Mouse (Mus musculus) MEL (cell line): ENCODE measurements around the gene Mecom. TPM values are rescaled to one million over a fixed set of nuclear protein-coding genes. Genes with fewer than 3 reads are reported as not detected.

Experiments
- DNase-seq: peaks from one replicate; pipeline ENCODE4 v3.0.0; 2011; ENCODE audit warnings: low read depth, low spot score
- H3K27ac ChIP-seq: 2 replicates; pipeline ENCODE4 v1.5.1; 2012; ENCODE audit warnings: low read depth, mild to moderate bottlenecking, control low read depth, low read length, moderate library complexity; ENCODE audit not compliant: control insufficient read depth
- H3K27me3 ChIP-seq, 2 experiments: fragments of 150-350 bp in 1 of 2; sonication (generic) in 1 of 2; 2 replicates each; pipeline ENCODE4 v1.6.1; 2012; ENCODE audit warnings: low read length in 2 of 2, mild to moderate bottlenecking in 2 of 2, improper control_type of control experiment in 1 of 2, moderate library complexity in 1 of 2; ENCODE audit not compliant: insufficient read depth in 2 of 2, control insufficient read depth in 1 of 2
- H3K36me3 ChIP-seq, 2 experiments: 2 replicates each; pipeline ENCODE4 v1.6.1; 2012 to 2014; ENCODE audit warnings: low read length in 2 of 2, improper control_type of control experiment in 1 of 2, inconsistent platforms in 1 of 2, mild to moderate bottlenecking in 1 of 2; ENCODE audit not compliant: insufficient read depth in 2 of 2, control insufficient read depth in 1 of 2
- H3K4me1 ChIP-seq, 2 experiments: fragments of 150-350 bp in 1 of 2; sonication (generic) in 1 of 2; 2 replicates each; pipeline ENCODE4 v1.6.1; 2012; ENCODE audit warnings: low read length in 2 of 2, improper control_type of control experiment in 1 of 2, mild to moderate bottlenecking in 1 of 2; ENCODE audit not compliant: insufficient read depth in 2 of 2, control insufficient read depth in 1 of 2
- H3K4me3 ChIP-seq, 2 experiments: fragments of 150-350 bp in 1 of 2; sonication (generic) in 1 of 2; 2 replicates each; pipeline ENCODE4 v1.5.1; 2012; ENCODE audit warnings: low read depth in 2 of 2, low read length in 2 of 2, mild to moderate bottlenecking in 2 of 2, moderate library complexity in 2 of 2, control low read depth in 1 of 2, improper control_type of control experiment in 1 of 2; ENCODE audit not compliant: control insufficient read depth in 1 of 2, insufficient read depth in 1 of 2
- H3K79me2 ChIP-seq: 2 replicates; pipeline ENCODE4 v1.6.1; 2012; ENCODE audit warnings: mild to moderate bottlenecking, low read length, moderate library complexity; ENCODE audit not compliant: control insufficient read depth, poor library complexity, insufficient read depth
- H3K9ac ChIP-seq: 2 replicates; pipeline ENCODE4 v1.6.1; 2012; ENCODE audit warnings: low read depth, mild to moderate bottlenecking, control low read depth, low read length, moderate library complexity; ENCODE audit not compliant: control insufficient read depth, poor library complexity, severe bottlenecking
- H3K9me3 ChIP-seq: fragments of 150-350 bp; sonication (generic); replicated peaks from 2 replicates; pipeline ENCODE4 v1.6.1; 2012; ENCODE audit warnings: mild to moderate bottlenecking, low read length, improper control_type of control experiment, moderate library complexity; ENCODE audit not compliant: insufficient read depth
- E2F4 ChIP-seq: IDR thresholded peaks from 2 replicates; pipeline ENCODE4 v1.6.1; 2011; ENCODE audit warnings: low read depth, low read length, improper control_type of control experiment, borderline replicate concordance
- EP300 ChIP-seq, 2 experiments: IDR thresholded peaks; 2 replicates each; pipeline ENCODE4 v1.6.1; 2011; ENCODE audit warnings: improper control_type of control experiment in 2 of 2, low read length in 2 of 2, low read depth in 1 of 2, mild to moderate bottlenecking in 1 of 2
- GABPA ChIP-seq: IDR thresholded peaks from 2 replicates; pipeline ENCODE4 v1.6.1; 2012; ENCODE audit warnings: low read depth, mild to moderate bottlenecking, inconsistent platforms, low read length, improper control_type of control experiment, moderate library complexity
- HCFC1 ChIP-seq: IDR thresholded peaks from 2 replicates; pipeline ENCODE4 v1.6.1; 2012; ENCODE audit warnings: low read depth, mild to moderate bottlenecking, inconsistent platforms, low read length, improper control_type of control experiment, moderate library complexity
- JUND ChIP-seq: IDR thresholded peaks from 2 replicates; pipeline ENCODE4 v1.6.1; 2011; ENCODE audit warnings: low read depth, mild to moderate bottlenecking, improper control_type of control experiment, low read length
- MXI1 ChIP-seq: IDR thresholded peaks from 2 replicates; pipeline ENCODE4 v1.6.1; 2011; ENCODE audit warnings: mild to moderate bottlenecking, low read depth, low read length, improper control_type of control experiment
- MYB ChIP-seq: IDR thresholded peaks from 2 replicates; pipeline ENCODE4 v1.6.1; 2011; ENCODE audit warnings: mild to moderate bottlenecking, low read depth, low read length, improper control_type of control experiment
- NRF1 ChIP-seq: IDR thresholded peaks from 2 replicates; pipeline ENCODE4 v1.6.1; 2014; ENCODE audit warnings: low read depth, mild to moderate bottlenecking, inconsistent platforms, low read length, improper control_type of control experiment, moderate library complexity; ENCODE audit not compliant: poor library complexity, insufficient read depth, severe bottlenecking
- POLR2AphosphoS5 ChIP-seq: IDR thresholded peaks from 2 replicates; pipeline ENCODE4 v1.6.1; 2012; ENCODE audit warnings: low read depth, borderline replicate concordance, mild to moderate bottlenecking, inconsistent platforms, low read length, moderate library complexity, mixed read lengths
- RCOR1 ChIP-seq: IDR thresholded peaks from 2 replicates; pipeline ENCODE4 v1.6.1; 2012; ENCODE audit warnings: low read depth, mild to moderate bottlenecking, inconsistent platforms, low read length, improper control_type of control experiment
- TAL1 ChIP-seq: IDR thresholded peaks from 2 replicates; pipeline ENCODE4 v1.6.1; 2012; ENCODE audit warnings: mild to moderate bottlenecking, inconsistent platforms, low read length, moderate library complexity, mixed read lengths
- TBP ChIP-seq: IDR thresholded peaks from 2 replicates; pipeline ENCODE4 v1.8.0; 2011; ENCODE audit warnings: low read depth, low read length, improper control_type of control experiment
- TCF12 ChIP-seq: IDR thresholded peaks from 2 replicates; pipeline ENCODE4 v1.6.1; 2014; ENCODE audit warnings: low read depth, mild to moderate bottlenecking, inconsistent platforms, low read length, improper control_type of control experiment, moderate library complexity
- UBTF ChIP-seq: IDR thresholded peaks from 2 replicates; pipeline ENCODE4 v1.6.1; 2012; ENCODE audit warnings: low read depth, mild to moderate bottlenecking, inconsistent platforms, low read length, improper control_type of control experiment, moderate library complexity, borderline replicate concordance; ENCODE audit not compliant: insufficient read depth
- USF1 ChIP-seq: IDR thresholded peaks from 2 replicates; pipeline ENCODE4 v1.6.1; 2014; ENCODE audit warnings: low read depth, mild to moderate bottlenecking, inconsistent platforms, low read length, improper control_type of control experiment, moderate library complexity
- ZMIZ1 ChIP-seq: IDR thresholded peaks from 2 replicates; pipeline ENCODE4 v1.6.1; 2012; ENCODE audit warnings: low read depth, mild to moderate bottlenecking, inconsistent platforms, low read length, improper control_type of control experiment, moderate library complexity
- ZNF384 ChIP-seq: IDR thresholded peaks from 2 replicates; pipeline ENCODE4 v1.6.1; 2012; ENCODE audit warnings: low read depth, mild to moderate bottlenecking, inconsistent platforms, low read length, improper control_type of control experiment
- polyA plus RNA-seq, 2 experiments: library from polyadenylated mRNA; stranded (reverse) in 1 of 2; unstranded in 1 of 2; fragments of >175 nt in 1 of 2; fragments of >200 nt in 1 of 2; gene quantifications; 2 replicates each; pipeline versions ENCODE4 v1.2.1 to v1.2.4; 2012; ENCODE audit warnings: low replicate concordance in 2 of 2, low read depth in 1 of 2; ENCODE audit not compliant: insufficient read length in 2 of 2, insufficient read depth in 1 of 2, missing spikeins in 1 of 2
- total RNA-seq: library from RNA; depleted of rRNA; stranded (reverse); fragments of 300-350 nt; gene quantifications from 2 replicates; pipeline ENCODE4 v1.2.3, GENCODE M21; 2012

The Mecom gene
- total and polyA plus RNA-seq, 3 experiments = 0.04 TPM; not detected in 2

GRCm38 (mm10) chr3:30060058-30060457 lies 487.8 kb downstream of the Mecom start:
- Histone ChIP-seq H3K27me3 (no peaks in the 10 kb centered on the region), H3K27ac (no peak overlapping the region), H3K9me3 (no peaks in the 10 kb centered on the region), H3K4me1 (no peaks in the 10 kb centered on the region), H3K9ac (no peak overlapping the region), H3K36me3 (no peaks in the 10 kb centered on the region), H3K79me2 (no peaks in the 10 kb centered on the region), H3K4me3 (no peak overlapping the region)
- no peak for DNase-seq
- TF ChIP-seq UBTF = no peak
- no peak for TF ChIP-seq EP300 (IDR thresholded peaks at IDR 0.05; ENCODE audit: low read depth in 1 of 2, low read length in 2 of 2)
- no peak for TF ChIP-seq RCOR1
- no peak for TF ChIP-seq ZMIZ1
- no peak for TF ChIP-seq ZNF384
- no peak for TF ChIP-seq GABPA
- no peak for TF ChIP-seq MXI1
- no peak for TF ChIP-seq JUND
- TF ChIP-seq NRF1 = no peak
- TF ChIP-seq HCFC1 = no peak

GRCm38 (mm10) chr3:30059615-30060014 lies 488.2 kb downstream of the Mecom start:
- Histone ChIP-seq H3K9me3 (no peaks in the 10 kb centered on the region), H3K36me3 (no peaks in the 10 kb centered on the region), H3K9ac (no peak overlapping the region), H3K27me3 (no peaks in the 10 kb centered on the region), H3K4me3 (no peak overlapping the region), H3K4me1 (no peaks in the 10 kb centered on the region), H3K79me2 (no peaks in the 10 kb centered on the region), H3K27ac (no peak overlapping the region)
- DNase-seq = no peak
- TF ChIP-seq TCF12 (no peak), MXI1 (no peak), USF1 (no peak), POLR2AphosphoS5 (no peak), TBP (no peak), MYB (no peak), TAL1 (no peak), E2F4 (no peak)
